Mouse (Mus musculus) stomach, embryonic 16.5 days (tissue): ENCODE data around the gene Tmem145. TPM values are rescaled to one million over a fixed set of nuclear protein-coding genes. Genes with fewer than 3 reads are reported as not detected.

Experiments used
- ATAC-seq: fragments of 200-750 bp; cut with Nextera tagmentation; 2 replicates; pipeline ENCODE4 v1.8.0; 2017; ENCODE audit warnings: moderate number of reproducible peaks, moderate TSS enrichment; ENCODE audit not compliant: insufficient read depth, low FRiP score
- H3K27ac ChIP-seq: fragments of 300-500 bp; sonication (generic); 2 replicates; pipeline ENCODE4 v1.5.1; 2014; ENCODE audit warnings: low read length
- H3K27me3 ChIP-seq: fragments of 300-500 bp; sonication (generic); 2 replicates; pipeline ENCODE4 v1.6.1; 2014; ENCODE audit warnings: low read length, control low read depth, mixed read lengths; ENCODE audit not compliant: control insufficient read depth, insufficient read depth
- H3K36me3 ChIP-seq: fragments of 300-500 bp; sonication (generic); 2 replicates; pipeline ENCODE4 v1.6.1; 2014; ENCODE audit warnings: low read length; ENCODE audit not compliant: control insufficient read depth, insufficient read depth
- H3K4me1 ChIP-seq: fragments of 300-500 bp; sonication (generic); 2 replicates; pipeline ENCODE4 v1.6.1; 2014; ENCODE audit warnings: low read length, control low read depth, mixed read lengths; ENCODE audit not compliant: control insufficient read depth, insufficient read depth
- H3K4me2 ChIP-seq: fragments of 300-500 bp; sonication (generic); 2 replicates; pipeline ENCODE4 v1.6.1; 2014; ENCODE audit warnings: low read depth, low read length, mixed read lengths
- H3K4me3 ChIP-seq: fragments of 300-500 bp; sonication (generic); replicated peaks from 2 replicates; pipeline ENCODE4 v1.5.1; 2014; ENCODE audit warnings: mild to moderate bottlenecking, low read length
- H3K9ac ChIP-seq: fragments of 300-500 bp; sonication (generic); 2 replicates; pipeline ENCODE4 v1.6.1; 2014; ENCODE audit warnings: low read length
- H3K9me3 ChIP-seq: fragments of 300-500 bp; sonication (generic); replicated peaks from 2 replicates; pipeline ENCODE4 v1.6.1; 2016; ENCODE audit warnings: low read length, control low read depth; ENCODE audit not compliant: control insufficient read depth
- WGBS: fragments of 180-500 bp; shearing (Covaris S2); extraction: QIAGEN DNeasy Blood & Tissue Kit; methylation state at CpG from one replicate; pipeline ENCODE4 v1.1.7; 2014; 5-methylcytosine and 5-hydroxymethylcytosine counted together
- polyA plus RNA-seq: library from polyadenylated mRNA; unstranded; fragments of >200 nt; fragmentation: Nextera tagmentation; extraction: Ambion mirVana; gene quantifications from 2 replicates; pipeline ENCODE4 v1.2.1, GENCODE M21; 2015

Gene Tmem145
- polyA plus RNA-seq, 1 experiment from 2014 or later = 0.57 TPM

GRCm38 (mm10) chr7:25274996-25275395 lies 30.9 kb upstream of the Tmem145 start:
- WGBS = 81% methylated on average over 3 of the region's 3 CpGs
- peak overlapping the region; percentile 5; the same call in 1 of the 2 replicates for H3K9ac ChIP-seq
- ATAC-seq = no peak

GRCm38 (mm10) chr7:25275555-25276298 lies 30.2 kb upstream of the Tmem145 start:
- Histone ChIP-seq H3K27me3 (no peaks in the 10 kb centered on the region), H3K4me3 (no peak overlapping the region), H3K4me2 (peak overlapping the region; percentile 14; the same call in 1 of the 2 replicates), H3K27ac (peak overlapping the region; percentile 100), H3K36me3 (peaks cover 14% of the 10 kb centered on the region; the same call in 1 of the 2 replicates), H3K4me1 (peaks cover 51% of the 10 kb centered on the region), H3K9ac (peak overlapping the region; percentile 58), H3K9me3 (no peaks in the 10 kb centered on the region)
- WGBS = 43% methylated on average over 9 of the region's 9 CpGs
- no peak for ATAC-seq

More at GRCm38 (mm10) chr7:25274996-25275395, 30.9 kb upstream of the Tmem145 start:
- Histone ChIP-seq H3K4me3 (no peak overlapping the region), H3K4me2 (no peak overlapping the region), H3K27me3 (no peaks in the 10 kb centered on the region), H3K36me3 (peaks cover 14% of the 10 kb centered on the region; the same call in 1 of the 2 replicates), H3K9me3 (no peaks in the 10 kb centered on the region), H3K4me1 (peaks cover 48% of the 10 kb centered on the region), H3K27ac (peak overlapping the region; percentile 100)

- H3K27ac ChIP-seq = peak overlapping the region; percentile 100
- WGBS = 74% methylated on average over 4 of the region's 4 CpGs
- H3K4me1 ChIP-seq = peaks cover 60% of the 10 kb centered on the region
Measured at GRCm38 (mm10) chr7:25277405-25277804, 28.5 kb upstream of the Tmem145 start.

GRCm38 (mm10) chr7:25277998-25278340 lies 27.9 kb upstream of the Tmem145 start:
- no peak for ATAC-seq
- Histone ChIP-seq H3K27ac (peak overlapping the region; percentile 100), H3K4me3 (peak overlapping the region; percentile 65), H3K27me3 (no peaks in the 10 kb centered on the region), H3K4me1 (peaks cover 60% of the 10 kb centered on the region), H3K4me2 (peak overlapping the region; percentile 83), H3K36me3 (no peaks in the 10 kb centered on the region), H3K9me3 (no peaks in the 10 kb centered on the region), H3K9ac (peak overlapping the region; percentile 89)
- WGBS = 11% methylated on average over 4 of the region's 4 CpGs

More at GRCm38 (mm10) chr7:25277405-25277804, 28.5 kb upstream of the Tmem145 start:
- no peaks in the 10 kb centered on the region for H3K27me3 ChIP-seq
- H3K9ac ChIP-seq = peak overlapping the region; percentile 89
- H3K36me3 ChIP-seq = 0 out of 2 replicates have a peak, but pooled peaks cover under 1% of the 10 kb centered on the region
- H3K4me3 ChIP-seq = no peak overlapping the region; the same call in 1 of the 2 replicates
- ATAC-seq = no peak
- no peaks in the 10 kb centered on the region for H3K9me3 ChIP-seq
- H3K4me2 ChIP-seq = peak overlapping the region; percentile 83

GRCm38 (mm10) chr7:25278341-25279075 lies 27.4 kb upstream of the Tmem145 start:
- peak overlapping the region; percentile 89 for H3K9ac ChIP-seq
- H3K36me3 ChIP-seq = no peaks in the 10 kb centered on the region
- peak overlapping the region; percentile 83 for H3K4me2 ChIP-seq
- H3K4me3 ChIP-seq = peak overlapping the region; percentile 65
- H3K27me3 ChIP-seq = no peaks in the 10 kb centered on the region
- peaks cover 62% of the 10 kb centered on the region for H3K4me1 ChIP-seq
- WGBS = under 1% methylated on average over 51 of the region's 60 CpGs
- H3K9me3 ChIP-seq = no peaks in the 10 kb centered on the region
- H3K27ac ChIP-seq = peak overlapping the region; percentile 100
- peak; percentile 69 for ATAC-seq

- Histone ChIP-seq H3K4me2 (peak overlapping the region; percentile 83), H3K27ac (peak overlapping the region; percentile 100), H3K9me3 (no peaks in the 10 kb centered on the region), H3K4me1 (peaks cover 62% of the 10 kb centered on the region), H3K9ac (peak overlapping the region; percentile 89), H3K27me3 (no peaks in the 10 kb centered on the region), H3K36me3 (no peaks in the 10 kb centered on the region), H3K4me3 (peak overlapping the region; percentile 65)
- peak; percentile 32 for ATAC-seq
- WGBS = under 1% methylated on average over 48 of the region's 49 CpGs
Measured at GRCm38 (mm10) chr7:25279076-25279860, 26.6 kb upstream of the Tmem145 start.

- 0 out of 2 replicates have a peak, but pooled peaks cover 1% of the 10 kb centered on the region for H3K36me3 ChIP-seq
- 2% methylated on average over 6 of the region's 6 CpGs for WGBS
- peak overlapping the region; percentile 89 for H3K9ac ChIP-seq
- H3K4me3 ChIP-seq = peak overlapping the region; percentile 65
- no peaks in the 10 kb centered on the region for H3K27me3 ChIP-seq
- peak; percentile 22 for ATAC-seq
- peak overlapping the region; percentile 83 for H3K4me2 ChIP-seq
- H3K9me3 ChIP-seq = no peaks in the 10 kb centered on the region
- H3K4me1 ChIP-seq = peaks cover 65% of the 10 kb centered on the region
- H3K27ac ChIP-seq = peak overlapping the region; percentile 100
Measured at GRCm38 (mm10) chr7:25279861-25280791, 25.8 kb upstream of the Tmem145 start.

GRCm38 (mm10) chr7:25281166-25281733 lies 24.7 kb upstream of the Tmem145 start:
- 11% methylated on average over 12 of the region's 12 CpGs for WGBS
- no peaks in the 10 kb centered on the region for H3K9me3 ChIP-seq
- H3K4me1 ChIP-seq = peaks cover 54% of the 10 kb centered on the region
- peak overlapping the region; percentile 65 for H3K4me3 ChIP-seq
- no peaks in the 10 kb centered on the region for H3K27me3 ChIP-seq
- peaks cover 7% of the 10 kb centered on the region for H3K36me3 ChIP-seq
- H3K27ac ChIP-seq = peak overlapping the region; percentile 100
- ATAC-seq = peak; percentile 2
- H3K4me2 ChIP-seq = peak overlapping the region; percentile 83
- peak overlapping the region; percentile 89 for H3K9ac ChIP-seq
